Mouse (Mus musculus) E14TG2a.4 (cell line): ENCODE data around the gene Mroh2a.
A peak's percentile ranks its signal among the peaks of the same experiment; 100 is the strongest.

Experiments
- H3K27me3 ChIP-seq: 2 replicates; pipeline ENCODE4 v1.6.1; 2014; ENCODE audit warnings: low read length, control low read depth; ENCODE audit not compliant: insufficient read depth
- H3K36me3 ChIP-seq: 2 replicates; pipeline ENCODE4 v1.6.1; 2014; ENCODE audit warnings: low read length, control low read depth; ENCODE audit not compliant: insufficient read depth
- H3K4me1 ChIP-seq: replicated peaks from 2 replicates; pipeline ENCODE4 v1.6.1; 2014; ENCODE audit warnings: low read depth, low read length, control low read depth
- H3K4me3 ChIP-seq: replicated peaks from 2 replicates; pipeline ENCODE4 v1.5.1; 2014; ENCODE audit warnings: mild to moderate bottlenecking, low read length
- H3K9me3 ChIP-seq: 2 replicates; pipeline ENCODE4 v1.6.1; 2014; ENCODE audit warnings: low read length, control low read depth
- CTCF ChIP-seq: conservative IDR thresholded peaks from 2 replicates; pipeline ENCODE4 v1.5.1; 2014; ENCODE audit warnings: low read length
- NANOG ChIP-seq: IDR thresholded peaks from 2 replicates; pipeline ENCODE4 v1.6.1; 2014; ENCODE audit warnings: borderline replicate concordance, low read length, mixed read lengths
- POU5F1 ChIP-seq: IDR thresholded peaks from 2 replicates; pipeline ENCODE4 v1.6.1; 2014; ENCODE audit warnings: low read length, borderline replicate concordance

Mroh2a gene

DNA sequence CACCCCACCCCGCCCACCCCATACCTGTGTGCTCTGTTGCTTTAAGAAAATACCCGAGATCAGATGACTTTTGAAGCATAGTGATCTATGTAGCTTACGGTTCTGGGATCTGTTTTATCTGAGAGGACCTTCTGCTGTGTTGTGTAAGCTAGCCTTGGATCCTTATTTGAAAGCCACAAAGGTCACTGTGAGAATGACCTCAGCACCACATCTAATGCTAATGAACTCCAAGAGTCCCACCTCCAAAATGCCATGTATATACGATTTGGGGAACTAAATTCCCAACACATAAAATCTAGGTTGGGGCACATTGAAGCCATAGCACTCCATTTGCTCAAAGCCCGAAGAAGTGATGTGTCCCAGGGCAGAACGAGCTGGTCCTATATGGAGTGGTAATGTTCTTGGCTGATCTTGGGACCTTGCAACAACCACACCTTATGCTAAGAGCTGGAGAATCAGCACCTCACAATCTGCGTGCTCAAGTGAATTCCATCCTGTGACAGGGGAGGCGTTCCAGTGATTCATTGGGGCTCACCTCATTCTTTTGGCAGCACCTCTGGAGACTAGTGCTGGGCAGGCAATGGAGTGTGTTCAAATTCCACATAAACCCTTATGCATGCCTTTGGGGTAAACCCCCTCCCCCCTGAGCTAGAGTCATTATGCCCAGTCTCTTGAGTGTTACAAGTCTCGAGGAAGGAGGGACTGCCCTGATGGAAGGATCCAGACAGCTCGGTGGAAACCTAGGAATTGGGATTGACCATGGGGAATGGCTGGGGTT lies 30.3 kb downstream of the Mroh2a start:
- TF ChIP-seq CTCF: no peak
- TF ChIP-seq POU5F1: no peak
- no peak for TF ChIP-seq NANOG
- peaks cover 29% of the 10 kb centered on the region for H3K36me3 ChIP-seq
- H3K4me1 ChIP-seq: peaks cover 11% of the 10 kb centered on the region
- H3K27me3 ChIP-seq: peaks cover 37% of the 10 kb centered on the region
- no peak overlapping the region for H3K4me3 ChIP-seq
- H3K9me3 ChIP-seq: peaks cover 35% of the 10 kb centered on the region

DNA sequence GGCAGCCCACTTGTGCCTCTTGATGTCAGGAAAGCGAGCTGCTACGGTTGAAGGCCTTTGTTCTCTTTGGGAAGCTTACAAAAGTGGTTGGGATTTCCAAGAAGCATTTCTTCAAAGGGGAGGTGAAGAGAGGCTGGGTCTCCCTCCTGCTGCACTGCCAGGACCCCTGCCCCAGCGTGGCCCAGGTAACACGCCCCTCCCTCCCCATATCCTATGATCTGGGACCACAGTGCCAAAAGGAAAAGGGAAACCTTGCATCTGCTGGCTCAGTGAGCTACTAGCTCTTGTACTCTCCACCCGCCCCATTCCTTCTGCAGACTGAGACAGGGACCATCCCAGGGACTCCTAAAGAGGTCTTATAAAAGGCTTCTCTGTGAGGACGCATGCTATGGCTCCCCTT lies 30.9 kb downstream of the Mroh2a start:
- Histone ChIP-seq H3K27me3 (peaks cover 34% of the 10 kb centered on the region), H3K4me3 (no peak overlapping the region), H3K9me3 (peaks cover 35% of the 10 kb centered on the region), H3K36me3 (peaks cover 35% of the 10 kb centered on the region), H3K4me1 (peaks cover 17% of the 10 kb centered on the region)
- TF ChIP-seq CTCF (no peak; the same call in 1 of the 2 replicates), POU5F1 (0 out of 2 replicates have a peak, but pooled peaks have one; percentile 22)

DNA sequence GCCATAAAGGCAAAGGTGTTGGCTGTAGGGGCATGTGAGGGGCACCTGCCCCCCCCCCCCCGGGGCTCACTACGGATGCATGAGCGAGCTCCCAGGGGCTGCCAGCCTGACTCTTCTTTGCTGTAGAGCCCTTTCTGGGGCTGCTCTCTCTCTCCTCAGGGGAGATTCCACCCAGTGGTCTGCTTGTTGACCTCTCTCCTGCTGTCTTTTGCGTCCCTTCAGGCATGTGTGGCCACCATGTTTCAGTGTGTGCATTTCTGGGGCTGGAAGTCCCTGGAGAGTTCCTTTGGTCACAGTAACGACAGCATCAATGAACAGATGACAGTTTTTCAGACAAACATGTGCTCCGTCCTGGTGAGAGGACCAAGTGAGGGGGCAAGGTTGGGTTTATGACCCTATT lies 31.6 kb downstream of the Mroh2a start:
- TF ChIP-seq NANOG: no peak
- TF ChIP-seq POU5F1: no peak
- no peak for TF ChIP-seq CTCF
- Histone ChIP-seq H3K36me3 (peaks cover 42% of the 10 kb centered on the region), H3K4me3 (no peak overlapping the region), H3K9me3 (peaks cover 37% of the 10 kb centered on the region), H3K27me3 (peaks cover 33% of the 10 kb centered on the region), H3K4me1 (peaks cover 24% of the 10 kb centered on the region)

DNA sequence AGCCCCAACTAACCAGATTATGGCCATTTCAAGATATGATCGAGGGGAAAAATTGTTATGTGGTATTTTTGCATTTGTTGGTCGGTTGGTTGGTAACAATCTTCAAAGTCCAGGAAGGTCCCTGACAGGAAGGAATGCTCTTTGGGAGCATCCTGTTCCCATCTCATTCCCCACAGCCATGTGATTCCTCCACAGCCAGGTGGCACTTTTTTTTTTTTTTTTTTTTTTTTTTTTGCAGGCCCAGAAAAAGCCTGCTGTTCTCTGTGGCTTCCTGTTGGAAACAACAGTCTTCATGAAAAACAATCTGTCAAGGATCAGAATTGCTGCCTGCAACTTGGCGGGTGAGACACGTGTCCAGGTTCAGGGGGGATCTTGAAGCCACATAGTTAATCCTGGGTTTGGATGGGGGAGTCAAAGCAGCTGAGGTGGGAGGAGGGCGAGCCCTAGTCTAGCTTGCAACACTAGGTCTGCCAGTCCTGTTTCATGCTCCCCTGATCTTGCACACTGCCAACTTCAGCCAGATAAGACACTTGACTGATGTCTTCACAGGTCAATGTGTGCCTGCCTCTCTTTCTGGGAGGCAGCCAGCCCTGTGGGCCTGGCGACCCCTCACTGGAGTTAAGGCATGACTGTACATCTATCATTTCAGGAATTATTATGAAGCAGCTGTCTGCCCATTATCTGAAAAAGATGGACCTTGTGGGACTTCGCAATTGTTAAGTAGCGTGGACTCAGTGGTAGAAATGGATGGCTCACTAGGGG lies 32.3 kb downstream of the Mroh2a start:
- TF ChIP-seq NANOG (no peak), CTCF (no peak), POU5F1 (no peak)
- H3K9me3 ChIP-seq: peaks cover 43% of the 10 kb centered on the region
- H3K27me3 ChIP-seq: peaks cover 33% of the 10 kb centered on the region
- peaks cover 30% of the 10 kb centered on the region for H3K4me1 ChIP-seq
- no peak overlapping the region for H3K4me3 ChIP-seq
- H3K36me3 ChIP-seq: peaks cover 49% of the 10 kb centered on the region

DNA sequence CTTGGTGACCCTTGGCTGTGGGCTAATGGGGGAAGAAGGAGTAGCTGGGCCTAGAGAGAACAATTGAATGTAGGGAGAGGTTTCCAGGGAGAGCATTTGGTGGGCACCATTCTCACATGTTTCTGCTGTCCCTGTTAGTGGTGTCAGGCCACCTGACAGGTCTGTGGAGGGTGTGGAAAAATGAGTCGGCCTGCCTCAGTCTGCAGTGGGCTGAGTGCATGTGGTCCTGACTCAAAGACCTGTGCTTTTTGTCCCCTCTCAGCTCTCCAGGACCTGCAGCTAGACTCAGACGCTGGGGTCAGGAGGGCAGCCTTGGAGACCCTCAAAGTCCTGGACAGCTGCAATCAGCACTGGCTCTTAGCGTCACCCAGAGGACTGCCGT lies 32.8 kb downstream of the Mroh2a start:
- peaks cover 54% of the 10 kb centered on the region for H3K36me3 ChIP-seq

DNA sequence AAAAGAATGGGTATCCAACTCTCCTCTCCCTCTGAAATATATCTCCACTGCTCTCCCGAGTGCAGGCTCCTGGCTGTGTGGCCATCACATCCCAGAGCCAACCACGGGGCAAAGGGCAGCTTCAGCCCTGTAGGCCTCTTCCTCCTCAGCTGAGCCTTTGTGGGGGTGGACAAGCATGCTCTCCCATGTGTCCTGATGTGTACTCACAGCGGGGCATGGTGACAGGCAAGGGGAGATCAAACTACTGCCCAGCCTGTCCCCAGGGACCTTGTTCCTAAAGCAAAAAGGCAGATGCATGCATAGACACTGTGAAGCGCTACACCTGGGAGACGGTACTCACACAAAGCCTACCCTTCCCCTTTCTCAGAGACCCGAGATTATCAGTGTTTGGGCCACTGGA lies 33.3 kb downstream of the Mroh2a start:
- Histone ChIP-seq H3K27me3 (peaks cover 27% of the 10 kb centered on the region), H3K36me3 (peaks cover 59% of the 10 kb centered on the region), H3K4me3 (no peak overlapping the region), H3K9me3 (peaks cover 51% of the 10 kb centered on the region), H3K4me1 (peaks cover 37% of the 10 kb centered on the region)
- TF ChIP-seq NANOG: no peak

More for the DNA sequence above, 32.8 kb downstream of the Mroh2a start:
- TF ChIP-seq CTCF: no peak
- no peak for TF ChIP-seq NANOG
- TF ChIP-seq POU5F1: no peak
- H3K4me1 ChIP-seq: peaks cover 32% of the 10 kb centered on the region
- H3K27me3 ChIP-seq: peaks cover 32% of the 10 kb centered on the region
- no peak overlapping the region for H3K4me3 ChIP-seq
- H3K9me3 ChIP-seq: peaks cover 46% of the 10 kb centered on the region

DNA sequence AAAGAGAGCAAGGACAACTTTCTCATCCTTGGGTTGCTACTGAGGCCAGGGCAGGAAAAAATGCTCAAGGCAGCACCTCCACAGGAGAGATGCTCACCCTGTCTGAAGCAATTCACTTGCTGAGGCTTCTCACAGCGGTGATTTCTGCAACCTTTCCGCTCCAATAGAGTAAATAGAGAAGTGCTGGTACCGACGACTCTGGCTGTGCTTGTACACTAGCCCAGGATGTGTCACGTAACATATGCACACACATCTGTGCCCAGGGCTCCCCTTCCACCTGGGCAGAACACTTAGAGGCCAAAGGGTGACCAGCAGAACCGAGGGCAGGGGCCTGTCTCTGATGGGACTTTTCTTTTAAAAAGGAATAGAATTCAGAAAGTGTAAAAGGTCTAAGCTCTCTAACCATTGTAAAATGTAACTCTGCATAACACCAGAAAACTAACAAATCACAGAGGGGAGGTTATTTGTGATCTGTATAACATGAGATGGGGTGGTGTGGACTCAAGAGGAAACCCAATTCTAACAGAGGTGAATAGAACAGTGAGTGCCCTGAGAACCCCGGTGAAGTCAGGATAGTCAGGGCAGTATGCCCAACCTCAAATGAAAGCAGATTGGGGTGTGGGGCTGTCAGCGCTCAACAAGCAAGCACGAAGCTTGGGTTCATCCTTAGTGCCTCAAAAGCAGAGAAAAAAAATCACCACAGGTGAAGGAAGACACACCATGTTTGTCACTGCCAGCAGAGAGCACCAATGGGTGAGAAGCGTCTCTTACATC lies 34.0 kb downstream of the Mroh2a start:
- Histone ChIP-seq H3K4me3 (no peak overlapping the region), H3K4me1 (peaks cover 38% of the 10 kb centered on the region), H3K36me3 (peaks cover 66% of the 10 kb centered on the region), H3K27me3 (peaks cover 21% of the 10 kb centered on the region), H3K9me3 (peaks cover 58% of the 10 kb centered on the region)
- TF ChIP-seq NANOG (no peak), CTCF (no peak), POU5F1 (no peak)

DNA sequence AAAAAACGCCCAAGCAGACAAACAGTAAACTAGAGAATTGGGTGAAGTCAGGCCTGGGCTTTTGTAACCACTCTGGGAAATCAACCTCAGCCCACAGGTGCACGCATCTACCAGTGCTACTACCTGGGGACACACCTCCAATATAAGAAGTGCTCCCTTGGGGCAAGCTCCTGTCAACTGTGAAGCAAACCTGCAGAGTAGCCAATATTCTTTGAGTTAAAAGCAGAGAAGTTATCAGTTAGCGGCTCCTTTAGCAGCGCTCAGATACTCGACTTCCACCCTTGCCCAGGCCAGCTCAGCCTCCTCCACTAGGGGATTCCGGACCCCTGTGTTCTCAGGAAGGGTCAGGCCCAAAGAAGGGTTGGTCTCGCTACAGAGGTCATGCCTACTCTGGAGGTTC lies 34.9 kb downstream of the Mroh2a start:
- Histone ChIP-seq H3K36me3 (peaks cover 75% of the 10 kb centered on the region), H3K27me3 (peaks cover 13% of the 10 kb centered on the region), H3K4me1 (peaks cover 38% of the 10 kb centered on the region), H3K9me3 (peaks cover 67% of the 10 kb centered on the region), H3K4me3 (no peak overlapping the region)
- no peak for TF ChIP-seq NANOG
- no peak for TF ChIP-seq CTCF
- TF ChIP-seq POU5F1: no peak
